Mouse (Mus musculus): ENCODE measurements at regions not wholly inside any gene's neighbourhood (a gene's known extent, or its start where the extent isn't known, plus 50 kb on each side); places are given as distances from the start of the nearest gene placed in this dataset.

- no peak for DNase-seq (ENCODE audit: low read depth)
Observed at GRCm38 (mm10) chr13:28311248-28311647, 53.9 kb downstream of the Gm11361 start.

- no peak for DNase-seq (ENCODE audit: low read depth)
Observed at GRCm38 (mm10) chr13:28311658-28312057, 54.3 kb downstream of the Gm11361 start.

- DNase-seq (ENCODE audit: low read depth), result peak; percentile 42
Observed at GRCm38 (mm10) chr13:28312090-28312489, 54.8 kb downstream of the Gm11361 start.

GRCm38 (mm10) chr13:28313459-28313858 lies 56.1 kb downstream of the Gm11361 start:
- DNase-seq (ENCODE audit: low read depth), result no peak

GRCm38 (mm10) chr13:28314997-28315396 lies 57.7 kb downstream of the Gm11361 start:
- no peak for DNase-seq (ENCODE audit: low read depth)

Measured in fibroblast of lung, adult 2 months (primary cell).